Mouse (Mus musculus): ENCODE results near the gene Chmp4b.

DNA sequence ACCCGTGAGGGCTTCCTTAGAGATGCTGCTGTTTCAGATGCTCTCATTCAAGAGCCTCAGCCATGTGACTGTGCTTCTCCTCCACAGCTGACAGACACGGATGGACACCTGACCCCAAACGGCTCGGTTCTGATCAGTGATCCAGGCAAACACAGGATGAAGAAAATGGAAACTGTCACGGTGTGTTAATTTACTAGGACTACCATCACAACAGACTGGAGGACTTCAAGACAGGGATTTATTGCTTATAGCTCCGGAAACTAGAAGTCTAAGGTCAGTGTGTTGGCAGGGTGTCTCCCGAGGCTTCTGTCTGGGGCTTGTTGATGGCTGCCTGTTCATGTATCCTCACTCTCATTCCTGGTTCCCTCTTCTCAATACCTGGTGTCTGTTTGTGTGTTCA lies 83.9 kb downstream of the Chmp4b start:
- TF ChIP-seq POLR2A (IDR thresholded peaks at IDR 0.05; ENCODE audit: low read depth, low read length) (no peak), CTCF (conservative IDR thresholded peaks at IDR 0.05; ENCODE audit: insufficient read depth, insufficient read length, low read depth, low read length) (no peak)

All from kidney, adult 2 months (tissue).